Mouse (Mus musculus) ES-E14 (cell line): ENCODE results near the gene Abcg4.

Experiments
- CHD2 ChIP-seq: IDR thresholded peaks from 2 replicates; pipeline ENCODE4 v1.6.1; 2014; ENCODE audit warnings: mild to moderate bottlenecking, low read depth, low read length, inconsistent platforms
- HCFC1 ChIP-seq: IDR thresholded peaks from 2 replicates; pipeline ENCODE4 v1.6.1; 2012; ENCODE audit warnings: low read length, inconsistent platforms, borderline replicate concordance; ENCODE audit not compliant: insufficient read depth
- MAFK ChIP-seq: IDR thresholded peaks from 2 replicates; pipeline ENCODE4 v1.6.1; 2014; ENCODE audit warnings: mild to moderate bottlenecking, low read depth, low read length, inconsistent platforms; ENCODE audit not compliant: insufficient read depth
- ZC3H11A ChIP-seq: IDR thresholded peaks from 2 replicates; pipeline ENCODE4 v1.6.1; 2012; ENCODE audit warnings: low read depth, mild to moderate bottlenecking, inconsistent platforms, low read length, borderline replicate concordance
- ZNF384 ChIP-seq: IDR thresholded peaks from 2 replicates; pipeline ENCODE4 v1.6.1; 2012; ENCODE audit warnings: low read depth, low read length, inconsistent platforms

GRCm38 (mm10) chr9:44240399-44240798 lies 48.0 kb downstream of the Abcg4 start, which contains the start of gene Ccdc153:
- TF ChIP-seq CHD2: no peak
- TF ChIP-seq HCFC1: no peak
- TF ChIP-seq ZNF384: no peak
- TF ChIP-seq ZC3H11A: no peak
- no peak for TF ChIP-seq MAFK
